ENCODE assay signal across 8 mouse cellular contexts in genomic region chr4:63402056-63402455, GRCm38 (mm10). TPM values are rescaled to one million over a fixed set of nuclear protein-coding genes. Genes with fewer than 3 reads are reported as not detected.
A peak's percentile ranks its signal among the peaks of the same experiment; 100 is the strongest.
DNase-seq lines count a peak whose midpoint lies in the region; ATAC-seq and TF ChIP-seq lines count a peak whose summit lies in the region.

No protein-coding gene starts in this region.

- TF ChIP-seq POLR2A in limb, embryonic 14.5 days (IDR thresholded peaks at IDR 0.05; ENCODE audit: borderline replicate concordance, extremely low read depth, insufficient read depth, insufficient read length) = no peak

- H3K27me3 ChIP-seq in megakaryocyte, embryonic 14.5 days (replicated peaks) = peaks cover 48% of the 10 kb centered on the region
- H3K27me3 ChIP-seq in limb, embryonic 14.5 days (ENCODE audit: control insufficient read depth, insufficient read depth, low read length) = no peaks in the 10 kb centered on the region
- no peaks in the 10 kb centered on the region for H3K27me3 ChIP-seq in splenic B cell, adult 2 months (ENCODE audit: control insufficient read depth, insufficient read depth, low read length, poor library complexity, severe bottlenecking)

- 0 out of 2 replicates have a peak overlapping the region, but pooled peaks have one; percentile 48 for H3K9ac ChIP-seq in limb, embryonic 14.5 days (ENCODE audit: low read depth, low read length, severe bottlenecking)

- DNase-seq in CD4-positive, CD25-positive, alpha-beta regulatory T cell, adult 2 months (ENCODE audit: low read depth, low spot score) = peak; percentile 63
- no peak for DNase-seq in limb, embryonic 14.5 days (ENCODE audit: low spot score)
- peak; percentile 42 for DNase-seq in splenic B cell, adult 2 months (ENCODE audit: low read depth, low spot score)
- no peak for DNase-seq in adrenal gland, adult 8-10 months
- no peak for DNase-seq in right cerebral cortex, postnatal 25 days

- WGBS in limb, embryonic 14.5 days = 90% methylated on average over 5 of the region's 10 CpGs

- H3K4me3 ChIP-seq in megakaryocyte, embryonic 14.5 days (replicated peaks) = peak overlapping the region; percentile 85
- H3K4me3 ChIP-seq in limb, embryonic 14.5 days (replicated peaks; ENCODE audit: low read length) = no peak overlapping the region

- no peaks in the 10 kb centered on the region for H3K9me3 ChIP-seq in megakaryocyte, embryonic 14.5 days
- no peaks in the 10 kb centered on the region for H3K9me3 ChIP-seq in limb, embryonic 14.5 days (ENCODE audit: control insufficient read depth, low read length)

- peak overlapping the region; percentile 51 for H3K4me2 ChIP-seq in limb, embryonic 14.5 days (replicated peaks; ENCODE audit: low read depth, low read length, severe bottlenecking)

- ATAC-seq in CD4-positive, CD25-positive, alpha-beta regulatory T cell, adult 4 months = no peak
- ATAC-seq in megakaryocyte, adult 5-6 weeks (ENCODE audit: poor library complexity, severe bottlenecking) = no peak
- no peak for ATAC-seq in limb, embryonic 14.5 days (ENCODE audit: low FRiP score, low read depth)

- H3K4me1 ChIP-seq in megakaryocyte, embryonic 14.5 days = peaks cover 84% of the 10 kb centered on the region
- H3K4me1 ChIP-seq in limb, embryonic 14.5 days (ENCODE audit: control insufficient read depth, insufficient read depth, low read length) = peaks cover 50% of the 10 kb centered on the region

- H3K27ac ChIP-seq in limb, embryonic 14.5 days (replicated peaks; ENCODE audit: low read depth, low read length) = 0 out of 2 replicates have a peak overlapping the region, but pooled peaks have one; percentile 89

- peaks cover 5% of the 10 kb centered on the region for H3K36me3 ChIP-seq in megakaryocyte, embryonic 14.5 days (replicated peaks; ENCODE audit: low read length)
- peaks cover 7% of the 10 kb centered on the region for H3K36me3 ChIP-seq in limb, embryonic 14.5 days (ENCODE audit: control insufficient read depth, insufficient read depth, low read length)
- peaks cover 4% of the 10 kb centered on the region for H3K36me3 ChIP-seq in splenic B cell, adult 2 months (ENCODE audit: control insufficient read depth, insufficient read depth, low read length, poor library complexity, severe bottlenecking)

RNA-seq across cellular contexts. Expression of gene Akna, which starts 1.1 kb away (rescaled TPM):
- 100 to 1,000 TPM in 1 of 2 experiments, 10 to 100 TPM in 1; 95.9 to 158 TPM for polyA plus RNA-seq in CD4-positive, CD25-positive, alpha-beta regulatory T cell, adult 4 months (2017; shearing (Covaris generic))
- 2.5 and 12.0 TPM in 2 replicates for polyA plus RNA-seq in megakaryocyte, embryonic 14.5 days (2012; ENCODE audit: insufficient read depth, low replicate concordance)
- 84.6 and 91.2 TPM in 2 replicates for total RNA-seq in megakaryocyte, adult 5-6 weeks (2015)
- 43.5 and 56.7 TPM in 2 replicates for total RNA-seq in megakaryocyte, adult 5-6 weeks (2017)
- 6.2 and 7.1 TPM in 2 replicates for polyA plus RNA-seq in limb, embryonic 14.5 days (2012; rRNA removed)
- 5.4 and 7.0 TPM in 2 replicates for polyA plus RNA-seq in limb, embryonic 14.5 days (2014; fragmentation: Nextera tagmentation; extraction: Ambion mirVana)
- total RNA-seq in adrenal gland, adult 8-10 months (2022) = 1 to 10 TPM; 4.4 to 9.9 (median 7.0) TPM

RNA-seq across cellular contexts. Expression of gene Orm2, which starts 39.8 kb away (rescaled TPM):
- polyA plus RNA-seq in CD4-positive, CD25-positive, alpha-beta regulatory T cell, adult 4 months (2017; shearing (Covaris generic)) = under 1 TPM in 1 of 2 experiments, not detected in 1; 0.43 TPM
- not detected in 2 replicates for polyA plus RNA-seq in megakaryocyte, embryonic 14.5 days (2012; ENCODE audit: insufficient read depth, low replicate concordance)
- total RNA-seq in megakaryocyte, adult 5-6 weeks (2015) = not detected in 2 replicates
- not detected in 2 replicates for total RNA-seq in megakaryocyte, adult 5-6 weeks (2017)
- not detected in 2 replicates for polyA plus RNA-seq in limb, embryonic 14.5 days (2012; rRNA removed)
- polyA plus RNA-seq in limb, embryonic 14.5 days (2014; fragmentation: Nextera tagmentation; extraction: Ambion mirVana) = not detected in 2 replicates
- 1 to 10 TPM in 3 of 4 experiments, under 1 TPM in 1; 0.74 to 4.3 (median 2.8) TPM for total RNA-seq in adrenal gland, adult 8-10 months (2022)

RNA-seq across cellular contexts. Expression of gene Orm3, which starts 46.1 kb away (rescaled TPM):
- polyA plus RNA-seq in CD4-positive, CD25-positive, alpha-beta regulatory T cell, adult 4 months (2017; shearing (Covaris generic)) = 1 to 10 TPM in 1 of 2 experiments, under 1 TPM in 1; 0.79 to 1.2 TPM
- not detected in 2 replicates for polyA plus RNA-seq in megakaryocyte, embryonic 14.5 days (2012; ENCODE audit: insufficient read depth, low replicate concordance)
- not detected in 2 replicates for total RNA-seq in megakaryocyte, adult 5-6 weeks (2015)
- not detected in 2 replicates for total RNA-seq in megakaryocyte, adult 5-6 weeks (2017)
- not detected in 2 replicates for polyA plus RNA-seq in limb, embryonic 14.5 days (2012; rRNA removed)
- not detected in 2 replicates for polyA plus RNA-seq in limb, embryonic 14.5 days (2014; fragmentation: Nextera tagmentation; extraction: Ambion mirVana)
- total RNA-seq in adrenal gland, adult 8-10 months (2022) = 10 to 100 TPM in 1 of 4 experiments, 1 to 10 TPM in 3; 6.4 to 14.0 (median 8.7) TPM

RNA-seq across cellular contexts. Expression of gene Orm1, which starts 57.7 kb away (rescaled TPM):
- polyA plus RNA-seq in CD4-positive, CD25-positive, alpha-beta regulatory T cell, adult 4 months (2017; shearing (Covaris generic)) = not detected
- not detected in 2 replicates for polyA plus RNA-seq in megakaryocyte, embryonic 14.5 days (2012; ENCODE audit: insufficient read depth, low replicate concordance)
- 18.3 and 25.9 TPM in 2 replicates for total RNA-seq in megakaryocyte, adult 5-6 weeks (2015)
- total RNA-seq in megakaryocyte, adult 5-6 weeks (2017) = 28.3 and 30.2 TPM in 2 replicates
- 0.28 TPM in 1 of 2 replicates, not detected in the other for polyA plus RNA-seq in limb, embryonic 14.5 days (2012; rRNA removed)
- polyA plus RNA-seq in limb, embryonic 14.5 days (2014; fragmentation: Nextera tagmentation; extraction: Ambion mirVana) = 0.43 and 1.6 TPM in 2 replicates
- 10 to 100 TPM; 18.5 to 49.4 (median 27.4) TPM for total RNA-seq in adrenal gland, adult 8-10 months (2022)

Comparison
In these comparisons a context has a peak if more than half of its experiments do, and no peak if none do; other contexts are left out.
1. DNase-seq: peak in CD4-positive, CD25-positive, alpha-beta regulatory T cell, adult 2 months (single experiment) and splenic B cell, adult 2 months (single experiment); none in limb, embryonic 14.5 days (single experiment), adrenal gland, adult 8-10 months (single experiment) and right cerebral cortex, postnatal 25 days (single experiment).